Mouse (Mus musculus): ENCODE results near the gene Olfr969. TPM values are rescaled to one million over a fixed set of nuclear protein-coding genes. Genes with fewer than 3 reads are reported as not detected.

Gene Olfr969
- polyA plus RNA-seq (2012; rRNA removed; ENCODE audit: low replicate concordance), result not detected in 2 replicates

DNA sequence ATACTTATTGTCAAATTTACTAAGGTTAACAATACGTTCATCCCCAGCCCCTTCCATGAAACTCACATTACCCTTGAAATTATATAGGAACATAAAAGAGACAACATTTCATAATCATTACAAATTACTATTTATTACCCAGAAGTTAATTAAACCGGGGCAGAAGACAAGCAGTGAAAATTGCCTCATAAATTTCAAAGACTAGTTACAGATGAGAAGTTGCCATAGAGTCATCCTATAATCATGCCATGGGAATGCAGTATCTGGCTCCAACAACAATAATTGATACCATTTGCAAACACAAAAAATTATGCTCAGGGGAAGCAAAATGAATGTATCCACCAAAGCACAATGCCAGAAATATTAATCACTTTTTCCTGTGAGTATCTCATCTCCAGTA, at the start of gene Olfr969:
Gene Olfr969 (plus strand): TSS at position 388 of the 400 bp plus-strand sequence.

DNA sequence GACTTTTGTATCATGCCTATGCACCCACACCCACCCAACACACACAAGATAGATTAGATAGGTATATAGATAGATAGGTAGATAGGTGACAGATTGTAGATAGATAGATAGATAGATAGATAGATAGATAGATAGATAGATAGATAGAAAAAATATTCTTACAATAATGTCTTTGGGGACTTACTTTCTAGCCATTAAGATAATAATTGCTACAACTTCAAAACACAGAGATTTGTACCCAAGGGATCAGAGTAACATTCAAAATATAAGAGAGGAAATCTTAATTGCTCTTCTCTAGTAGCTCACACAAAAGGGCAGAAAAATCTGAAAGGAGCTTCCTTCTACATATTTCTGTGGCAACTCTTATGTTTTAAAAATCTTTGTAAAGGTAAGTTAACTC, 44.8 kb upstream of the Olfr969 start, which contains the start of gene Olfr967:
Gene Olfr967 (plus strand): TSS at position 301 of the 400 bp plus-strand sequence.

DNA sequence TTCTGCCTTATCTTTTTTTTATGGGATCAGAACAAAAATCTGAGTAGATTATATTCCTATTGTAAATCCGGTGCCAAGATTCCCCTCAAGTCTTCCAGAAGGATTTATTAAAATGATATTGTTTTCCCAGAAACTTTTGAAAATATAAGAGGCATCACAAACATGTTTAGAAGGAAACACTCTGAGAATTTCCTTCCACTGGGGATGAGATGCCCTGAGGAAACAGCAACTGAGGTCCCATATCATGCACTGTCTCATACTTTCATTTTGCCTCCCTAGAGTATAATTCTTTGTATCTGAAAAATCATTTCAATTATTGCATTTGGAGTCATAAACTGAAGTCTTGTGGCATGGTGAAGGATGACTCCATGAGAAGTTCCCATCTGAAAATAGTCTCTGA, 7.6 kb upstream of the Olfr969 start, which contains the start of gene Olfr968:
Gene Olfr968 (minus strand): TSS at position 101 of the 400 bp plus-strand sequence.

DNA sequence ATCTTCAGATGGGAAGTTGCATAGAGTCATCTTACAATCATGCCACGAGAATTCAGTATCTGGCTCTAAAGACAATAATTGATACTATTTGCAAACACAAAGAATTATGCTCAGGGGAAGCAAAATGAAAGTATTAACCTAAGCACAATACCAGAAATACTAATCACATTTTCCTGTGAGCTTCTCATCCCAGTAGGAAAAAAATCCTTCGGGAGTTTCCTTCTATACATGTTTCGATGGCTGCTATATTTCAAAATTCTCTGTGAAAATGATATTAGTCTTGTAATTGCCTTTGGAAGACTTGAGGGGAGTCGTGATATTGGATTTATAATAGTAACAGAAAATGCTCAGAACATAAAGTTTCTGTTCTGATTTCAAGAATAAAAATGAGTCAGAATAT, 17.8 kb downstream of the Olfr969 start, which contains the start of gene Olfr970:
Gene Olfr970 (plus strand): TSS at position 301 of the 400 bp plus-strand sequence.

DNA sequence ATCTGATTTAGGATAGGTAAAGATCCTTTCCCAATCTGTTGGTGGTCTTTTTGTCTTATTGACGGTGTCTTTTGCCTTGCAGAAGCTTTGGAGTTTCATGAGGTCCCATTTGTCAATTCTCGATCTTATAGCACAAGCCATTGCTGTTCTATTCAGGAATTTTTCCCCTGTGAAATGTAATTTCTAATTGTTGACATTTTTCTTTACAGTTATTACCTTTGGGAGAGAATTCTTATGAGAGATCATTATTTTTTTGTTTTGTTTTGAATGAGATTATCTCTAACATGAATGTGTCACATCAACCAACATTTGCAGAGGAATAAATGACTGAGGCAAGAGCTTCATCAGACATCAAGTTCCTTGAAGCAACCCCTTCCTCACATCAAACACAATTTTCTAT, 45.8 kb downstream of the Olfr969 start, which contains the start of gene Olfr971:
Gene Olfr971 (plus strand): TSS at position 301 of the 400 bp plus-strand sequence.

Other genes with a start within 250 kb of the Olfr969 start
- gene Olfr958, start 236.9 kb upstream of the Olfr969 start, polyA plus RNA-seq (2012; rRNA removed; ENCODE audit: low replicate concordance), result not detected in 2 replicates
- gene Olfr959, start 215.4 kb upstream of the Olfr969 start, polyA plus RNA-seq (2012; rRNA removed; ENCODE audit: low replicate concordance), result not detected in 2 replicates
- gene AW551984, start 186.5 kb upstream of the Olfr969 start, polyA plus RNA-seq (2012; rRNA removed; ENCODE audit: low replicate concordance), result 0.56 and 16.2 TPM in 2 replicates
- gene Olfr148, start 180.3 kb upstream of the Olfr969 start, polyA plus RNA-seq (2012; rRNA removed; ENCODE audit: low replicate concordance), result not detected in 2 replicates
- not detected in 2 replicates for gene Olfr960, start 169.6 kb upstream of the Olfr969 start, polyA plus RNA-seq (2012; rRNA removed; ENCODE audit: low replicate concordance)
- not detected in 2 replicates for gene Olfr961, start 145.9 kb upstream of the Olfr969 start, polyA plus RNA-seq (2012; rRNA removed; ENCODE audit: low replicate concordance)
- gene Olfr963, start 123.7 kb upstream of the Olfr969 start, polyA plus RNA-seq (2012; rRNA removed; ENCODE audit: low replicate concordance), result not detected in 2 replicates
- gene Olfr149, start 83.8 kb upstream of the Olfr969 start, polyA plus RNA-seq (2012; rRNA removed; ENCODE audit: low replicate concordance), result not detected in 2 replicates
- gene Olfr965, start 79.6 kb upstream of the Olfr969 start, polyA plus RNA-seq (2012; rRNA removed; ENCODE audit: low replicate concordance), result not detected in 2 replicates
- not detected in 2 replicates for gene Olfr150, start 60.0 kb upstream of the Olfr969 start, polyA plus RNA-seq (2012; rRNA removed; ENCODE audit: low replicate concordance)
- not detected in 2 replicates for gene Olfr967, start 44.7 kb upstream of the Olfr969 start, polyA plus RNA-seq (2012; rRNA removed; ENCODE audit: low replicate concordance)
- not detected in 2 replicates for gene Olfr968, start 7.7 kb upstream of the Olfr969 start, polyA plus RNA-seq (2012; rRNA removed; ENCODE audit: low replicate concordance)
- gene Olfr970, start 17.9 kb downstream of the Olfr969 start, polyA plus RNA-seq (2012; rRNA removed; ENCODE audit: low replicate concordance), result not detected in 2 replicates
- not detected in 2 replicates for gene Olfr971, start 45.9 kb downstream of the Olfr969 start, polyA plus RNA-seq (2012; rRNA removed; ENCODE audit: low replicate concordance)
- not detected in 2 replicates for gene Olfr972, start 75.5 kb downstream of the Olfr969 start, polyA plus RNA-seq (2012; rRNA removed; ENCODE audit: low replicate concordance)
- gene Olfr229, start 116.4 kb downstream of the Olfr969 start, polyA plus RNA-seq (2012; rRNA removed; ENCODE audit: low replicate concordance), result not detected in 2 replicates
- not detected in 2 replicates for gene Olfr974, start 146.6 kb downstream of the Olfr969 start, polyA plus RNA-seq (2012; rRNA removed; ENCODE audit: low replicate concordance)
- not detected in 2 replicates for gene Olfr975, start 161.1 kb downstream of the Olfr969 start, polyA plus RNA-seq (2012; rRNA removed; ENCODE audit: low replicate concordance)
- gene Olfr976, start 170.2 kb downstream of the Olfr969 start, polyA plus RNA-seq (2012; rRNA removed; ENCODE audit: low replicate concordance), result not detected in 2 replicates
- not detected in 2 replicates for gene Olfr978, start 201.2 kb downstream of the Olfr969 start, polyA plus RNA-seq (2012; rRNA removed; ENCODE audit: low replicate concordance)
- not detected in 2 replicates for gene Olfr979, start 212.5 kb downstream of the Olfr969 start, polyA plus RNA-seq (2012; rRNA removed; ENCODE audit: low replicate concordance)
- gene Olfr980, start 218.6 kb downstream of the Olfr969 start, polyA plus RNA-seq (2012; rRNA removed; ENCODE audit: low replicate concordance), result not detected in 2 replicates
- not detected in 2 replicates for gene Olfr981, start 230.5 kb downstream of the Olfr969 start, polyA plus RNA-seq (2012; rRNA removed; ENCODE audit: low replicate concordance)